Mouse (Mus musculus) small intestine, adult 2 months (tissue): ENCODE data around the gene A1cf.

Experiments used
- CTCF ChIP-seq: fragments of 200-500 bp; IDR thresholded peaks from 2 replicates; pipeline ENCODE4 v1.5.1; 2012; ENCODE audit warnings: low read depth, mild to moderate bottlenecking, control low read depth, inconsistent platforms, low read length, moderate library complexity, mixed read lengths; ENCODE audit not compliant: insufficient replicate concordance, insufficient read length; ENCODE audit errors: extremely low read depth
- POLR2A ChIP-seq: fragments of 200-500 bp; IDR thresholded peaks from 2 replicates; pipeline ENCODE4 v1.6.1; 2012; ENCODE audit warnings: low read depth, mild to moderate bottlenecking, control low read depth, inconsistent platforms, low read length, moderate library complexity

GRCm38 (mm10) chr19:31963147-31963546, 94.6 kb downstream of the A1cf start:
- TF ChIP-seq CTCF (no peak), POLR2A (no peak)
